In genomic region chr14:105232421-105232820, GRCm38 (mm10) we compare ENCODE assay signal across 9 mouse cellular contexts. TPM values are rescaled to one million over a fixed set of nuclear protein-coding genes. Genes with fewer than 3 reads are reported as not detected.
DNase-seq lines count a peak whose midpoint lies in the region; ATAC-seq and TF ChIP-seq lines count a peak whose summit lies in the region.
"Had no signal": no experiment of that assay in that cellular context is flagged by ENCODE, and none has a peak within 500 bp of the region (broad histone marks: within the 10 kb centered on the region; RNA-seq: fewer than 3 reads in every experiment).

No protein-coding gene starts in this region.

- TF ChIP-seq CTCF in ES-Bruce4 (IDR thresholded peaks at IDR 0.05; ENCODE audit: low read depth, low read length) = peak; percentile 62

- TF ChIP-seq EP300 in ES-Bruce4 (IDR thresholded peaks at IDR 0.05; ENCODE audit: insufficient read depth, low read depth, low read length) = no peak

- H3K36me3 ChIP-seq in kidney, embryonic 14.5 days (ENCODE audit: control insufficient read depth, insufficient read depth, low read length) = no peaks in the 10 kb centered on the region
- H3K36me3 ChIP-seq in ES-Bruce4 (ENCODE audit: control insufficient read depth, insufficient read depth, low read length, poor library complexity, severe bottlenecking) = no peaks in the 10 kb centered on the region
- H3K36me3 ChIP-seq in liver, embryonic 13.5 days = no peaks in the 10 kb centered on the region
- no peaks in the 10 kb centered on the region for H3K36me3 ChIP-seq in stomach, embryonic 15.5 days
- H3K36me3 ChIP-seq: heart, embryonic 13.5 days had no signal

- H3K9ac ChIP-seq in kidney, embryonic 14.5 days (ENCODE audit: low read depth, low read length) = no peak overlapping the region
- H3K9ac ChIP-seq in ES-Bruce4 (ENCODE audit: low read depth, poor library complexity, severe bottlenecking) = no peak overlapping the region
- H3K9ac ChIP-seq in liver, embryonic 13.5 days = no peak overlapping the region
- H3K9ac ChIP-seq in stomach, embryonic 15.5 days = no peak overlapping the region
- H3K9ac ChIP-seq: heart, embryonic 13.5 days had no signal

- no peak for TF ChIP-seq POLR2A in ES-Bruce4 (IDR thresholded peaks at IDR 0.05; ENCODE audit: insufficient read depth, low read length)

- H3K27me3 ChIP-seq in kidney, embryonic 14.5 days (ENCODE audit: control insufficient read depth, insufficient read depth, low read length) = no peaks in the 10 kb centered on the region
- H3K27me3 ChIP-seq in ES-Bruce4 (ENCODE audit: control insufficient read depth, insufficient read depth, low read length, poor library complexity, severe bottlenecking) = no peaks in the 10 kb centered on the region
- no peaks in the 10 kb centered on the region for H3K27me3 ChIP-seq in liver, embryonic 13.5 days
- H3K27me3 ChIP-seq in stomach, embryonic 15.5 days (replicated peaks) = no peaks in the 10 kb centered on the region
- H3K27me3 ChIP-seq: heart, embryonic 13.5 days had no signal

- WGBS in kidney, embryonic 14.5 days = 48% methylated on average over 6 of the region's 6 CpGs
- WGBS in liver, embryonic 13.5 days (ENCODE audit: insufficient replicate concordance) = 23% methylated on average over 6 of the region's 6 CpGs
- 37% methylated on average over 6 of the region's 6 CpGs for WGBS in stomach, embryonic 15.5 days

- ATAC-seq in kidney, embryonic 14.5 days (ENCODE audit: low FRiP score, low TSS enrichment) = no peak; the same call in 1 of the 2 replicates
- peak; percentile 43; the same call in 1 of the 2 replicates for ATAC-seq in liver, embryonic 13.5 days (ENCODE audit: low read depth)
- ATAC-seq in stomach, embryonic 15.5 days (ENCODE audit: insufficient read depth, low FRiP score, low read depth) = 0 out of 2 replicates have a peak, but pooled peaks have one; percentile 53
- ATAC-seq in erythroid progenitor cell, adult 5-6 weeks (replicated peaks; ENCODE audit: low FRiP score, poor library complexity, severe bottlenecking) = no peak

- H3K27ac ChIP-seq in kidney, embryonic 14.5 days (ENCODE audit: low read depth, low read length) = no peak overlapping the region
- no peak overlapping the region for H3K27ac ChIP-seq in ES-Bruce4 (ENCODE audit: insufficient read depth, low read length)
- H3K27ac ChIP-seq in liver, embryonic 13.5 days = no peak overlapping the region
- no peak overlapping the region for H3K27ac ChIP-seq in stomach, embryonic 15.5 days
- H3K27ac ChIP-seq: heart, embryonic 13.5 days had no signal

- no peaks in the 10 kb centered on the region for H3K9me3 ChIP-seq in kidney, embryonic 14.5 days (ENCODE audit: control insufficient read depth, low read length)
- H3K9me3 ChIP-seq in ES-Bruce4 (replicated peaks; ENCODE audit: control insufficient read depth, insufficient read depth, low read length, poor library complexity, severe bottlenecking) = no peaks in the 10 kb centered on the region
- H3K9me3 ChIP-seq in liver, embryonic 13.5 days (replicated peaks) = no peaks in the 10 kb centered on the region
- H3K9me3 ChIP-seq in stomach, embryonic 15.5 days = no peaks in the 10 kb centered on the region
- H3K9me3 ChIP-seq: heart, embryonic 13.5 days had no signal

- no peaks in the 10 kb centered on the region for H3K4me1 ChIP-seq in kidney, embryonic 14.5 days (ENCODE audit: control insufficient read depth, insufficient read depth, low read length)
- H3K4me1 ChIP-seq in ES-Bruce4 (ENCODE audit: control insufficient read depth, insufficient read depth, low read length) = no peaks in the 10 kb centered on the region
- H3K4me1 ChIP-seq in liver, embryonic 13.5 days (replicated peaks) = no peaks in the 10 kb centered on the region
- H3K4me1 ChIP-seq in stomach, embryonic 15.5 days = no peaks in the 10 kb centered on the region
- H3K4me1 ChIP-seq: heart, embryonic 13.5 days had no signal

- no peak overlapping the region for H3K4me3 ChIP-seq in kidney, embryonic 14.5 days (ENCODE audit: low read length)
- no peak overlapping the region for H3K4me3 ChIP-seq in ES-Bruce4 (ENCODE audit: low read depth, low read length)
- H3K4me3 ChIP-seq in liver, embryonic 13.5 days (replicated peaks) = no peak overlapping the region
- H3K4me3 ChIP-seq in stomach, embryonic 15.5 days (replicated peaks) = no peak overlapping the region
- H3K4me3 ChIP-seq: heart, embryonic 13.5 days had no signal

- DNase-seq in kidney, adult 11 months = peak; percentile 26
- peak; percentile 10 for DNase-seq in adrenal gland, postnatal 25 days
- DNase-seq in forelimb bud, embryonic 11.5 days (ENCODE audit: low read depth, low spot score) = peak; percentile 25
- peak; percentile 15 for DNase-seq in liver, embryonic 13.5 days

- no peak overlapping the region for H3K4me2 ChIP-seq in kidney, embryonic 14.5 days (replicated peaks; ENCODE audit: low read depth, low read length)
- H3K4me2 ChIP-seq in liver, embryonic 13.5 days = no peak overlapping the region
- no peak overlapping the region for H3K4me2 ChIP-seq in stomach, embryonic 15.5 days
- H3K4me2 ChIP-seq: heart, embryonic 13.5 days had no signal

RNA-seq across cellular contexts. Expression of gene Ndfip2, which starts 26.0 kb away (rescaled TPM):
- polyA plus RNA-seq in kidney, embryonic 14.5 days (2014; fragmentation: Nextera tagmentation; extraction: Ambion mirVana) = 56.7 and 67.3 TPM in 2 replicates
- polyA plus RNA-seq in ES-Bruce4 (2011; ENCODE audit: insufficient read depth, insufficient read length, low read depth, missing spikeins) = 33.4 and 34.4 TPM in 2 replicates
- 42.3 and 44.8 TPM in 2 replicates for total RNA-seq in adrenal gland, postnatal 25 days (2021)
- polyA plus RNA-seq in liver, embryonic 13.5 days (2015; fragmentation: Nextera tagmentation; extraction: Ambion mirVana) = 18.5 and 23.4 TPM in 2 replicates
- polyA plus RNA-seq in stomach, embryonic 15.5 days (2015; fragmentation: Nextera tagmentation; extraction: Ambion mirVana) = 79.8 and 81.0 TPM in 2 replicates
- 5.8 and 16.8 TPM in 2 replicates for total RNA-seq in erythroid progenitor cell, adult 5-6 weeks (2015; ENCODE audit: low replicate concordance)
- 0.68 and 5.1 TPM in 2 replicates for total RNA-seq in erythroid progenitor cell, adult 5-6 weeks (2017; ENCODE audit: low replicate concordance)

RNA-seq across cellular contexts. Expression of gene Rbm26, which starts 55.3 kb away (rescaled TPM):
- 50.1 and 51.7 TPM in 2 replicates for polyA plus RNA-seq in kidney, embryonic 14.5 days (2014; fragmentation: Nextera tagmentation; extraction: Ambion mirVana)
- polyA plus RNA-seq in ES-Bruce4 (2011; ENCODE audit: insufficient read depth, insufficient read length, low read depth, missing spikeins) = 156 and 173 TPM in 2 replicates
- total RNA-seq in adrenal gland, postnatal 25 days (2021) = 49.8 and 54.3 TPM in 2 replicates
- 11.1 and 11.7 TPM in 2 replicates for polyA plus RNA-seq in liver, embryonic 13.5 days (2015; fragmentation: Nextera tagmentation; extraction: Ambion mirVana)
- 30.8 and 32.8 TPM in 2 replicates for polyA plus RNA-seq in stomach, embryonic 15.5 days (2015; fragmentation: Nextera tagmentation; extraction: Ambion mirVana)
- 48.6 and 51.2 TPM in 2 replicates for total RNA-seq in erythroid progenitor cell, adult 5-6 weeks (2015; ENCODE audit: low replicate concordance)
- 44.3 and 44.7 TPM in 2 replicates for total RNA-seq in erythroid progenitor cell, adult 5-6 weeks (2017; ENCODE audit: low replicate concordance)

Comparison
In these comparisons a context has a peak if more than half of its experiments do, and no peak if none do; other contexts are left out.
1. ATAC-seq: peak in liver, embryonic 13.5 days (single experiment) and stomach, embryonic 15.5 days (single experiment); none in kidney, embryonic 14.5 days (single experiment) and erythroid progenitor cell, adult 5-6 weeks (single experiment).
2. Peak in every context shown above with its lines, with median percentiles within 50 percentile points of each other: DNase-seq.